Mouse (Mus musculus) thymus, adult 2 months (tissue): ENCODE measurements around the gene Cramp1l. TPM values are rescaled to one million over a fixed set of nuclear protein-coding genes. Genes with fewer than 3 reads are reported as not detected.

Source experiments
- DNase-seq: peaks from one replicate; pipeline ENCODE4 v3.0.0; 2021
- H3K27ac ChIP-seq: fragments of 200-500 bp; 2 replicates; pipeline ENCODE4 v1.5.1; 2012; ENCODE audit warnings: low read length, control low read depth; ENCODE audit not compliant: control insufficient read depth, insufficient read depth
- H3K27me3 ChIP-seq: fragments of 200-500 bp; 2 replicates; pipeline ENCODE4 v1.6.1; 2012; ENCODE audit warnings: mild to moderate bottlenecking, low read length, moderate library complexity, mixed read lengths; ENCODE audit not compliant: control insufficient read depth, insufficient read depth
- H3K36me3 ChIP-seq: fragments of 200-500 bp; 2 replicates; pipeline ENCODE4 v1.6.1; 2012; ENCODE audit warnings: mild to moderate bottlenecking, low read length, moderate library complexity; ENCODE audit not compliant: control insufficient read depth, insufficient read depth
- H3K4me1 ChIP-seq: fragments of 200-500 bp; replicated peaks from 2 replicates; pipeline ENCODE4 v1.6.1; 2012; ENCODE audit warnings: low read length; ENCODE audit not compliant: control insufficient read depth, insufficient read depth
- H3K4me3 ChIP-seq: fragments of 200-500 bp; 2 replicates; pipeline ENCODE4 v1.5.1; 2012; ENCODE audit warnings: mild to moderate bottlenecking, low read length, control low read depth, moderate library complexity; ENCODE audit not compliant: control insufficient read depth, insufficient read depth
- CTCF ChIP-seq: fragments of 200-500 bp; IDR thresholded peaks from 2 replicates; pipeline ENCODE4 v1.5.1; 2012; ENCODE audit warnings: mild to moderate bottlenecking, control low read depth, low read length, moderate library complexity, borderline replicate concordance; ENCODE audit not compliant: control insufficient read depth, poor library complexity, insufficient read depth; ENCODE audit errors: extremely low read depth
- POLR2A ChIP-seq: fragments of 200-500 bp; IDR thresholded peaks from 2 replicates; pipeline ENCODE4 v1.6.1; 2012; ENCODE audit warnings: mild to moderate bottlenecking, low read length, control low read depth, moderate library complexity; ENCODE audit not compliant: control insufficient read depth, poor library complexity, insufficient read depth; ENCODE audit errors: extremely low read depth
- WGBS: fragments of 180-500 bp; shearing (Covaris S2); methylation state at CpG from one replicate; pipeline ENCODE4 v1.1.7; 2018; 5-methylcytosine and 5-hydroxymethylcytosine counted together
- polyA plus RNA-seq: library from polyadenylated mRNA; depleted of rRNA; stranded (reverse); fragments of >200 nt; gene quantifications from 2 replicates; pipeline ENCODE4 v1.2.3, GENCODE M21; 2012

Cramp1l gene
- polyA plus RNA-seq, 1 experiment = 41.4 TPM

DNA sequence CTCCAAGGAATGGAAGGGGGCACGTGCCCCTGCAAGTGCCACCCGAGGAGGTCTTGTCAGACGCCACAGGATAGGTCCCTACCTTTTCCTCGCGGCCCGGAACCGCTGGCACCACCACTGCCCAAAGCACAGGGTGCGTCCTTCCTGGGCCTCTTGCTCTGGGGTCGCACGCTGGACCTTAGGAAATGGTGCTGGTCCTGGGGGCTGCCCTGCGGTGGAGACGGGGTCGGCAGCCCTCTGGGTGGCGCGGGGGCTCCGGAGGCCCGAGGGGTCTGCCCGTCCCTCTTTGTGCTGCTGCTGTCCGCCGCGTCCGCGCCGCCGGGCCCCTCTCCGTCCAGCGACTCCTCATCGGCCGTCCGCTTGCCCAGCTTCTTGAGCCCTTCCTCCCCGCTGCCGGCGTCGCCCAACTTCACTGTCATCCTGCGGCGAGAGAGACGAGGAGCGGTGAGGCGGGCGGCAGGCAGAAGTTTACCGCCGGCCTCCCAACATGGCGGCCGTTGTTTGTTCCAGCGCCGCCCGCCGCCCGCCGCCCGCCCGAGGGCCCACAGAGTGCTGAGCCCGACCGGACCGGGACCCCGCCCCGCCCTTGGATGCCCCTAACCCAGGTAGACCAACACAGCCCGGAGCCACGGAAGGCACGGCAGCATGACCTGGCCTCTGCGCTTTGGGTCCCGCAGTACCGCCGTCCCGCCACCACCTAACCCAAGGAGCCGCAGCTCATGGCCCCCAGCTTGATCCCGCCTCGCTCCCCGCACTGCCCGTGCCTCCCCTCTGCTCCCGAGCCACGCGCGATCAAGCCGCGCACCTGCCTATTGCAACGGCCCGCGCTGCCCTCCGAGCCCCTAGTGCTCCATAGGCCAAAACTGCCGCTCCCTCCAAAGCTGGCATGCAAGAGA, 1.7 kb downstream of the Cramp1l start:
- Histone ChIP-seq H3K4me3 (peak overlapping the region; percentile 100), H3K27ac (peak overlapping the region; percentile 45; the same call in 1 of the 2 replicates), H3K36me3 (peaks cover 14% of the 10 kb centered on the region), H3K4me1 (no peaks in the 10 kb centered on the region; the same call in 1 of the 2 replicates), H3K27me3 (no peaks in the 10 kb centered on the region)
- peak; percentile 45 for DNase-seq
- WGBS = under 1% methylated on average over 80 of the region's 81 CpGs
- TF ChIP-seq CTCF (peak; percentile 18; the same call in 1 of the 2 replicates), POLR2A (no peak)

DNA sequence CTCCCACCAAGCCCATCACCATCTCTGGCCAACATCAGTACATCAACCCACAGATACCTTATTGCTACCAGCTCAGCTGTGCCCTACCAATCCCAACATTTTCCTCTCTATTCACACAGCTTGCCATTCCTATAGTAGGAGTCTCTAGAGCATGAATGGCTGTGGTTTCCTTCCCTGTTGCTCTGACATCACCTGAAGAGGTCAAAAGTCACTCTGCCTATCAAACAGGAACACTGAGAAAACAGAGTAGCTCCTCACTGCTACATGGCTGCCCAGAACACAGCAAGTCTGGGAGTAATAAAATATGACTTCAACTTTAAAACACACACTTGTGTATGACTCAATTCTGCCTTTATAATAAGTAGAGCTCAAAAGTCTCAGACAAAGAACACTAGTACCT, 8.1 kb downstream of the Cramp1l start:
- no peak overlapping the region for H3K27ac ChIP-seq
- peaks cover 40% of the 10 kb centered on the region for H3K36me3 ChIP-seq
- H3K4me1 ChIP-seq = no peaks in the 10 kb centered on the region
- H3K27me3 ChIP-seq = no peaks in the 10 kb centered on the region
- H3K4me3 ChIP-seq = no peak overlapping the region
- DNase-seq = no peak
- no peak for TF ChIP-seq CTCF
- no peak for TF ChIP-seq POLR2A

DNA sequence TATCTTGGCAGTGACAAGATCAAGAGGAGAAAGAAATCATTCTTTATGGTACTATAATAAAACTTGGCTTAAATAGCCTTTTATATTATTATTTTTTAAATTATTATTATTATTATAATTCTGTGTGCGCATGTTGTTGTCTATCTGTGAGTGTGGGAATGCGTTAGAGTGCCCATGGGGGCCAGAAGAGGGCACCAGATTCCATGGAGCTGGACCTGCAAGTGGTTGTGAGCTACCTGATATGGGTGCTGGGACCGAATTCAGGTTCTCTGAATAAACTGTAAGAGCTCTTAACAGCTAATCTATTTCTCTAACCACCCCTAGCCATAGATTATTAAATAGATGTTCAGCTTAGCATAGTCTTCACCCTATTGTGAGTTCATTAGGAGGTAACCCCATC, 10.5 kb downstream of the Cramp1l start:
- H3K27me3 ChIP-seq = no peaks in the 10 kb centered on the region
- no peaks in the 10 kb centered on the region for H3K4me1 ChIP-seq
- no peak for DNase-seq
- TF ChIP-seq CTCF (no peak), POLR2A (no peak)
- over 99% methylated on average over 3 of the region's 3 CpGs for WGBS
- no peak overlapping the region for H3K27ac ChIP-seq
- no peak overlapping the region for H3K4me3 ChIP-seq
- peaks cover 39% of the 10 kb centered on the region for H3K36me3 ChIP-seq

DNA sequence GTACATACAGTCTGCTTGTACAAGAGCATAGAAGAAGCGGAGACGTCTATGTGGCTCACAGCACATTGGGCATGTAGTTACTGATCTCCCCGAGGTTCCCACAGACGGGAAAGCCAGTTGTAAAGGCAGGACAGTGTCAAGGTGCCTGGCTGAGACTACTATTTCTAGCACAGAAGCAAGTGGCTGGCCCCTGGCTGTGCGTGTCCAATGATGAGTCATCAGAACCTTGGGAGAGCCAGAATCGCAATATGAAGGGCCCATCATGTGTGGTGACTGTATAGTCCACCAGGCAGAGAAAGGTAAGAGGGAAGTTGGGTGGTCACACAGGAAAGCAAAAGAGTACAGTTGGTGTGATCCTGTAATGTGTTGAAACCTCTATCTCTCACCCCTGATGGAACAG, 20.9 kb downstream of the Cramp1l start:
- H3K4me1 ChIP-seq = no peaks in the 10 kb centered on the region
- no peak overlapping the region for H3K4me3 ChIP-seq
- TF ChIP-seq CTCF (no peak), POLR2A (no peak)
- no peaks in the 10 kb centered on the region for H3K27me3 ChIP-seq
- WGBS = 95% methylated on average over 6 of the region's 6 CpGs
- peaks cover 84% of the 10 kb centered on the region for H3K36me3 ChIP-seq
- no peak for DNase-seq
- H3K27ac ChIP-seq = no peak overlapping the region

DNA sequence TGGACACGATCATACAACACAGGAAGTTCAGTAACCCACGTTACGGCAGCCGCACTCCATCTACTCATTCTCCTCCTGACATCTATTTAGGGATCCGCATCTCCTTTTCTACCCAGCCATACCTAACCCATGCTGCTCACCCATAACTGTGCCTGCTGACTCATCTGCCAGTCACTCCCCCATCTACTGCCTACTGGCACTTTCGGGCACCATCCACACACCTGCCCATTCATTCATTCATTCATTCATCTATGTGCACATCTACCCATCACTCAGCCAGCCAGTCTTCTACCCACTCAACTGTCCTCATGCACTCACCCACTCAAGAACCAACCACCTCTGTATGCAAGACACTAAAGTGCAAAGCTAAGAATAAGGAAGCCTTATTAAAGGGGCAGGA, 28.4 kb downstream of the Cramp1l start:
- Histone ChIP-seq H3K27me3 (no peaks in the 10 kb centered on the region), H3K27ac (no peak overlapping the region), H3K36me3 (peaks cover 81% of the 10 kb centered on the region), H3K4me1 (no peaks in the 10 kb centered on the region), H3K4me3 (no peak overlapping the region)
- TF ChIP-seq CTCF (no peak), POLR2A (no peak)
- WGBS = 98% methylated on average over 6 of the region's 6 CpGs
- DNase-seq = no peak

DNA sequence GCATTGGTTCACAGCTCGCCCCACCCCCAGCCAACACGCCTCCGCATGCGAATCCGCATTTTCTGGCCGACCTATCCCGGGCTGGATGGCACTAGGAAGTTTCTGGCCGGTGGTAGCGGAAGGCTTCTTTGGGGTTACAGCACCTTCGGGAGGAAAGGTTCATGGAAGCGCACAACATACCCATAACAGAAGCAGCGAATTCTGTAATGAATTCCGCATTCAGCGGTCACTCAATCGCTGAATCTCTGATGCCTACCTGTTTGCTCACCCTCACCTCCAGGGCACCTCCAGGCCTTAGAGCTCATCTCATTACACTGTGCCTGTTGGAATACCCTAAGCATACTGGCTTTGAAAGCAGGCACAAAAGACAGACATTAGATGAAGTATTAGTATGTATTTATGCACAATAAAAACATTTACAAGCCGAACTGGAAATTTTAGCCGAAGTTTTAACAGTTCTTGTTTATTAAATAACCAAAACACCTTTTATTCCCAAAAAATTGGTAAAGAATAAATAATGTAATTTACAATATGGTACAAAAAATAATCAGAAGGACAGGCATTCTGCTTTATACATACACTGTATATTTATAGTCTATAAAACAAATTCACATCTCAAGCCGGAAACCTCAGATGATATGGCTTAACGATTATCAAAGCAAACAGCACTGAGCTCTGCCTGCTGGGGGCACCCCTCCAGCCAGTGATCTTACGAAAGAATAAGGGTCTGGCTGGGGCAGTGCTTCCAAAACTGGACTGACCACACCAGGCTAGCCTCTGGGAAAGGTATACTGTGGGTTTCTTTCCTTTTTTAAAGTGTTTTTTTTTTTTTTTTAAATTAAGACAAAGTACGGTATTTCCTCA, 54.5 kb downstream of the Cramp1l start:
- H3K4me1 ChIP-seq = no peaks in the 10 kb centered on the region
- TF ChIP-seq CTCF (no peak), POLR2A (no peak)
- peaks cover 20% of the 10 kb centered on the region for H3K36me3 ChIP-seq
- WGBS = 15% methylated on average over 21 of the region's 21 CpGs
- H3K27me3 ChIP-seq = no peaks in the 10 kb centered on the region
- DNase-seq = no peak
- H3K27ac ChIP-seq = no peak overlapping the region
- H3K4me3 ChIP-seq = peak overlapping the region; percentile 45
